Mouse (Mus musculus) liver, adult 10 weeks (tissue): ENCODE results near the gene Otog. TPM values are rescaled to one million over a fixed set of nuclear protein-coding genes. Genes with fewer than 3 reads are reported as not detected.

Experiments used
- polyA plus RNA-seq: library from polyadenylated mRNA; stranded (reverse); fragments of 350-450 nt; fragmentation: Illumina TruSeq; extraction: RNeasy Lipid Tissue Mini Kit (QIAGEN cat#74804); gene quantifications from one replicate; pipeline ENCODE4 v1.2.3, GENCODE M21; 2014; ENCODE audit warnings: low read depth, low replicate concordance

Otog gene
- not detected for polyA plus RNA-seq

GRCm38 (mm10) chr7:46240696-46241095 is at the start of gene Otog:
TSS of gene Otog (plus strand) at chr7:46240987.

DNA sequence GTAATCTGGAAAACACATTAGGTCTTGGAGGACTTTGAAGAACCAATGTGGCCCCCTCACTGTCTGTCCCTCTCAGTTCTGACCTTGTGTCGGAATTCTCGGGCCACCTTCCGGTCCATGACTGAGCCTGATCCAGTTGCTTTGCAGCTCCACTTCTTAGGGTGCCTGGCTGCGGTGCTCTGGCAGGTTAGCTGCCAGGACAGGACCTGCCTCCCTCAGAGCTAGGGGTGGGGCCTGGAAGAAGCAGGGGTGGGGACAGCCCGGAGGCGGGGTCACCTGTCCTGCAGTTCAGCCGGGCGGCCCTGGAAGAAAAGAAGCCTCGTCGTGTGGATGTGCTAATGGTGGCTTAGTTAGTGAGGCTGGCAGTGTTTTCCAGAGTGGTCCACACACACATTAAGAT is 2.4 kb upstream of the Otog start, which contains the start of gene Ush1c:
Gene Ush1c, minus strand, starts transcription at position 158 of the 400 bp plus-strand sequence.

Other genes starting within 250 kb of the Otog start
- 4.5 TPM for gene Abcc6, start 210.7 kb upstream of the Otog start, polyA plus RNA-seq
- gene Nomo1, start 207.3 kb upstream of the Otog start, polyA plus RNA-seq, result 2.9 TPM
- gene Kcnj11, start 140.2 kb upstream of the Otog start, polyA plus RNA-seq, result not detected
- gene Abcc8, start 61.0 kb upstream of the Otog start, polyA plus RNA-seq, result not detected
- gene Ush1c, start 2.5 kb upstream of the Otog start, polyA plus RNA-seq, result not detected
- gene Myod1, start 135.5 kb downstream of the Otog start, polyA plus RNA-seq, result not detected
- not detected for gene Kcnc1, start 155.5 kb downstream of the Otog start, polyA plus RNA-seq